Mouse (Mus musculus) embryo, embryonic 11.5 days (tissue): ENCODE measurements around the gene Cyp2j5.
"Not testable (repeated sequence)": the region's sequence is repeated elsewhere in the genome, so short reads cannot be mapped to it uniquely, and the experiment has no call there.

Experiments used
- DNase-seq: peaks from one replicate; pipeline ENCODE4 v3.0.0-alpha.2; 2012; ENCODE audit warnings: low read depth, low spot score

Cyp2j5 gene

DNA sequence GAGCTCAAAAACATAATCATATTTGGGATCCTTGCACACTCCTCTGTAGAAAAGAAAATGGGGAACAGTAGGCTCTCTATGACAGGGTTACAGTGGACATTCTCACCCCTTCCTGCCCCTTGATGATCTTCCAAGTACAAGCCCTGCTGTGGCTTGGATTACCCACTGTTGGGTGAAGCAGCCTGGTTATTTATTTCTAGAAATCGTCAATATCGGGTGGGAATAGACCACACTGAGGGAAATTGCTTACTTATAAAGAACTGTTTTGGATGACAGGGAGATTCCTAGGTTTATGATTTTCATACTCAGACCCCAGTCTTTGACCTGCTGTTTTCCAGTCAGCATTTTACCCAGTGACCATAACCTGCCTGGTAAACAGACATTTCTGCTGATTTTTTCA is at the start of gene Cyp2j5:
Gene Cyp2j5, minus strand, starts transcription at position 164 of the 400 bp plus-strand sequence.
- no peak for DNase-seq

DNA sequence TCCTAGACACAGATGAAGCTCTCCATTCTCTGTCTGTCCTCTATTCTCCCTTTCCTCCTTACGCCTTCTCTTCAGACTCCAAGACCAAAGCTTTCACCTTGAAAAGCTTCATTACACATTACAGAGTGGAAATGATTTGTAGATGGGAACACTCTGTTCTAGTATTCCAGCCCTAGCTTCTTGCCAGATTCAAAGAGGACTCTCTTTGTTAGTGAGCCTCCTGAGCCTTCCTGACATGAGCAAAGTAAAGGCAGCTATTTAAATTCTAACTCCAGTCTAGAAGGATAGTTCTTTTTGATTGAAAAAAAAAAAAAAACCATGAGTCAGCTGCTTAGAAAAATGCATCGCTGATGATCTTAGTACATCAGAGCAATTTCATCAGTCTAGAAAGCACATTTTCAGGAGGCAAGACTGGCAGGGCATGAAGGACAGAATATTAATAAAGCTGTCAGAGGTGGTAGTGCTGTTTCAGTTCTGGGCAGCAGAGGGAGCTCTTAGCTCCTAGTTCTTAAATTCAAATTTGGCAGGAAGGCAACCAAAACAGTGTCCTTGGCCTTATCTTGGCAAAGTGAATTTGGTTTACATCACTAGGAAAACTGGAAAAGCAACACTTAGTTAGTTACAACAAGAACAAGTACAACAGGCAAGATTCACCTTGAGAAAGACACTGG is 41.5 kb upstream of the Cyp2j5 start:
- DNase-seq, result peak; percentile 37

DNA sequence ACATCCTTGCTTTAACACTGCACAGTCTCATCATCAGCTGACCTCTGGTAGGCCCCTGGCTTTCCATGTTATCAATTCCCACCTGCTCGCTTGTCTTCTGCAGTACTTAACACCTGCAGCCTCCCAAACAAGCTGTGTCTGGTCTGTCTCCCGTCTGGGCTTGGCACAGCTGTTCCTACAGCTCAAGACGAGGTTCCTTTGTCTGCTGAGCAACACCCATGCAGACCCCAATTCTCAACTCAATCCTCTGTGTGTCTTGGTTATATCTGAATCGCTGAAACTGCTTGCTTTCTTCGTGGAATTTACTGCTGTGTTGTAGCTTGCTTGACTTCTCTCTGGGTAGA is 34.2 kb upstream of the Cyp2j5 start:
- DNase-seq, result no peak

DNA sequence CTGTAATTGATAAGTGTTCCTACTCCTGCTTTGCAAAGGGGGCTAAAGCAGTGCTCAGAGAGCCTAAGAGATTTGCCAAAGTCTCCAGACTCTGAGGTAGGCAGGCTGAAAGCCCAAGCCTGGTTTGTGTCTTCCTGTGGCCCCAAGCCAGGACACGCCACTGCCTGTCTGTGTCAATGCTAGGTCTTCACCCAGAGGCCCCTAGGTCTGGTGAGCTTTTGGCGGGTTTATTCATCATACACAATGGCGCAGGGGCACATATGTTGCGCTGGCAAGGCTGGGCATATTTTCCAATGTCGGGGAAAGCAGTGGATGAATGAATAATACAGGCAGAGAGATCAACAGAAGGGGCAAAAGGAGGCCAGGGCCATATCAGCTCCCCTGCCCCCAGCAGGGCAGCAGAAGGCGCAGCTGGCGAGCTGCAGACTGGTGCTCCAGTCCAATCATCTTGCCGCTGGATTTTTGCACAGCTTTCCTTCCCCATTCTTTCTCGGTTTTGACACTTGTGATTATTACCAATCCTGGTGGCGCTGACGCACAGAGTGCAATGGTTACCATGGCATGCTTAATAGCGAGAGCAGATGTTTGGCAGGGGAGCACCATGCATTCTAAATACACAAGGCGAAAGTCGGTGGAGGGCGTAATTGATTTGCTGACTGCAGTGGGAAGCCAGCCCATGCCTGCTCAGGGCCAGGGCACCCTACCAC is 33.7 kb upstream of the Cyp2j5 start:
- DNase-seq, result no peak

DNA sequence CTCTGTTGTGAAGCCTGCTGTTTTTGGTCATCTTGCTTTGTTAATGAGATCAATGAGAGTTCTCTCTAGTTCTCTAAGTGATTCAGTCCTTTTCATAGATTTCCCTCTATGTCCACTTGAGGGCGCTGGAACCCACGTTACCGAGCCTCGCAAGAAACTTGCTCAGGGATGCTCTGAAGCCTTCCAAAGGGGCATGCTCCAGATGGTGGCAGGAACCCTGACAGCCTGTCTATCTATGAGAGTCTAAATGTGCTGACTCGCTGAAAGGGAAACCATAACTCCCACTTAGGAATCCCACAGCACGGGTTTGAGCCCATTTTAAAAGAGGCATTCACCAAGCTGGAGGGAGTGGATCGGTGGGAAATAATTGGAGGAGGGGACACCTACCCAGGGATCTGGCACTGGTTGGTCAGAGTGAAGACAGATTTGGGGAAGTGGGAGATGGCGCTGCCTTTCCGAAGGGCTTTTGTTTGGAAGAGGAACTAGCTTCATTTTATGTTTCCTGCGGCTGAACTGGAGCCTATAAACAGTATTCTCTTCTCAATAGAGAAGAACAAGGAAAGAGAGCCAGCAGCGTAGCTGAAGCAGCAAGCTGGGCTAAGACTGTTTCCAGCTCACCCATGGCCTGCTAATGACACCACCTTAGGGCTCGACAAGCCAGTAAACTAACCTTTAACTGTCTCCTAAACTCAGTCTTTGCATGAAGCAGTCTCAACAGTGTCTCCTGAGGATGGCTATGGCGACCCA is 32.8 kb upstream of the Cyp2j5 start:
- DNase-seq, result peak; percentile 71

DNA sequence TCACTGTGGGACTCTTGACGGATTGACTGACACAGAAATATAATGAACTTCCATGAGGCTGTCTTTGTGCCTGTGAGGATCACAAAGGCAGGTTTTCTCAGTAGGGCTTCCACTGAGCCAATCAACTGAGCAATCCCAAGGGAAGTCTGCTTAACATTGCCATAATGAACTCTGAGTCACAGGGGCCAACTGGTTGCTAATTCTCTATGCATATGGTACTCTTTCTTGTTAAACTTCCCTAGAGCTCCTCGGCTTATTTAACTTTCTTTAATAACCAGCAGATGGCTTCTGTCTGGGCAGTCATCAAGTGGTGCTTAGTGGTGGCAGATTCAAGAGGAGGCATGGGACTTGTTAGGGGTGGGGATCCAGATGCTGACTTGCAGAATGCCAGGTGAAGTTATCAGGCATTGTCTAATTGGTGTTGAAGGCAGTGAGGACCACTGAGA is 23.4 kb upstream of the Cyp2j5 start:
- DNase-seq, result no peak

DNA sequence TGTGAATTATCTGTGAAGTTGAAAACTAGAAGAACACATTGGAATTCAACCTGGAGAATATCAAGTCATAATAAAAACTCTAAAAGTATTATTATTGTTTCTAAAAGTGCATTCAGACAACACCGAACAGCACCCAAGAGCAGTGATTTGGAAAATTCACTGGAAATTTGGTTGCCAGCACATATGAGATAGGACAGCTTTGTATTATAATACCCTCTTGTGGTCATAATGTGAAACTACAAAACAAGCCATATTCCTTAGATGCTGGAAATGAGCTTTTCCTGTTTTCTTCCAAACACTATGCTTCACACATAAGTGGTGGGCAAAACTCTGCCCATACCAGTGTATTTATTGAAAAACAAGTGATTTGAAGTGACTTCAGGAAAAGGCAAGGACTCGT is 19.5 kb upstream of the Cyp2j5 start:
- DNase-seq, result no peak

DNA sequence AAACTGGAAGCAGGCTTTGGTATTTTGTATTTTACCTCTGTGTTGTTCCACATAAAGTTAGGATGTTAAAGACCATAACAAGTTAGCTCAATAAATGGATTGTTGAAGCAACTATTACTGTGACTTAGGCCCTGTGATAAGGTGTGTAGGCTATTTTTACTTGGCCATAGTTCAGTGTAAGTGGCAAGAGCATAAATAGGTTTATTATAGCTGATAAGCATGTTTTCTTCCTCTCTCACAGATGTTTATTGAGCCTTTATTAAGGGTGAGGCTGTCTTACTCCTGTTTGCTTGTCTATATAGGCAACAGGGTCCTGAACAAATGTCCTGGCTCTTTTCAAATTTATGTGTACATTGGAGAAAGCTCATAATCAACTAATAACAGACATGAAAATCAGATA is 17.0 kb upstream of the Cyp2j5 start:
- DNase-seq, result no peak

DNA sequence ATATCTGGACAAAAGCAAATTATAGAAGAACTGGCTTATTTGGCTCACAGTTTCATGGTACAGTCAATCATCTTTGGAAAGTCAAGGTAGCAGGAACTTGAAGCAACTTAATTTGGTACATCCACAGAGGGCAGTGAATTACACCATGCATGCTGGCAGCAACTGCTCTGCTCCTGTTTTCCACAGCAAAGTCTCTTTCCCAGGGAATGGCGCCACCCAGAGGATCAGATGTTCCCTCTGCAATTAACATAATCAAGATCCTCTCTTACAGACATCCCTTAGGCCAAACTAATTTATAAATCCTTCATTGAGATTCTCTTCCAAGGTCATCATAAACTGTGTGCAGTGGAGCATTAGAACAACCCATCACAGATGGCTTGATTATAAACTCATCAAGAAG is 16.3 kb upstream of the Cyp2j5 start:
- DNase-seq, result no peak

DNA sequence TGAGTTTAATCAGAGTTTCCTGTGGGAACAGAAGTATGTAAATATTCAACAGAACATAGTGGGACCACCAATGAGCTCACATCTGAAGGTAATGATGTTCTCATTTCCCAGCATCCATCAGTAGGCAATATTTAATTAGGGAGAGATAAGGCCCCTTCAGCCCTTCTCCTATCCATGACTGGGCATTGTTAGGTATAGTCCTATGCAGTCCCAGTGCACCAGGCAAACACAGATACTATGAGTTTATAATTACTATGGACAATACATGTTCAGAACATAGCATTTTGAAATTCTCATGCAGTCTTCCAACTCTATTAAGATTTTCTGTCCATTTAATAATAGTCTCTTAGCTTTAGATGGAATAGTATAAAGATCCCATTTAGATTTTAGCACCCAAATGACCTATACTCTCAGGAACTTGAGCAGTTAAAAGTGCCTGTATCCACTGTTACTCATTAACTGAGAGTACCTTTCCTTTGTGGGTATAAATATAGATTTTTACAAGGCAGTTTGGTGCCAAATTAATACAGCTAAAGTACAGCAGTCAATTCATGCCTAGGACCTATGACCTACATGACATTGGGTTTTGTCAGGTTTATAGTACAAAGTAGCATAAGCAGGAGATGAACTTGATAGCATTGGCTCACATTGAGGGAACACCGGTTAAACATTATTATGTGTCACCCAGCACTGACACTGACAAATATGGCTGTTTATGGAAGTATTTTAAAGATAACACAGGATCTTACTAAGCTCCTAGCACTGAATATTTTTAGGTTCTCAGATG is 907 bp upstream of the Cyp2j5 start:
- DNase-seq, result no peak

DNA sequence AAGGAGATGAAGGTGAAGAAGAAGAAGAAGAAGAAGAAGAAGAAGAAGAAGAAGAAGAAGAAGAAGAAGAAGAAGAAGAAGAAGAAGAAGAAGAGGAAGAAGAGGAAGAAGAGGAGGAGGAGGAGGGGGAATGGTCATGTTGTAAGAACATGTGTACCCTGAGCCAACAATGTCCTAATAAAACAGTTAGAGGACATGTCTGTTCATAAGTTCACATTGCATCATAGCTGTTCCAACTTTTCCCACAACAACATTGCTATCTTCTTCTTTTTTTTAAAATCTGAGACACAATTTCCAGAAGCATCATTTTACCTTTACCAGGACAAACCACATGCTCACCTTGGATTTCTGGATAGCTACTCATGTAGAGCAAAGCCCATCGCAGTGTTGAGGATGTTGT is 28.5 kb downstream of the Cyp2j5 start:
- DNase-seq, result no peak

DNA sequence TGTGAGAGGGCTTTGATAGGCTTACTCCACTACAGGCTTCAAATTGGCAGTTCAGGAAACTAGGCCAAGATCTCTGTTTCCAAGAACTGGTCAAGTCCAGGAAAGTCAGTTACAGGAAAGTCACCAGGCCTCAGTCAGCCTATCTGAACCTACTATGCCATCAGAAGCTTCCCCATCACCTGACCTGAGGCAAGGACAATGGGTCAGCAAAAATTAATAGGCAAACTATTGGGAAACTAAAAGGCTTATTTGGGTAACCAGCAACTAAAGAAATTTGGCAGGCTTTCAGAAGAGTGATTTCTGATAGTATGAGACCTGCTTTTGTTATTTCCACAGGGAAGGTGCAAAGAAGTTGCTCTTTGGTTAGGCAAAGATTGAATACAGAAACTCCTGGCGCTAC is 41.5 kb downstream of the Cyp2j5 start:
- DNase-seq, result no peak

DNA sequence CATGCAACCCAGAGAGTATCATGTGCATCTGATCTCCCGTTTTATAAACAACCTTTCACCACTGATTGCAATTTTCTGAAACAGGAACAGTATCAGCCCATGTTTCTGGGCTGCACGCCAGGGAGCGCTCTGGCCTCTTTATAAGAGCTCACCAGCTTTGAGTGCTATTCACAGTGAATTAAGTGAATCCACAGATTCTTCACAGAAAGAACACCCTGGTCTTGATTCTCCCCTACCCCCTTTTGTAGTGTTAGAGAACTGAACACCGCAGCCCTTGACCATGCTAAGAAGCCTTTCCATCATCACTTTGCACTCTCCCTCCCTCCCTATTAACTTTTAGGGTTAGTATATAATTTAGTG is 72.2 kb downstream of the Cyp2j5 start:
- DNase-seq, result no peak

DNA sequence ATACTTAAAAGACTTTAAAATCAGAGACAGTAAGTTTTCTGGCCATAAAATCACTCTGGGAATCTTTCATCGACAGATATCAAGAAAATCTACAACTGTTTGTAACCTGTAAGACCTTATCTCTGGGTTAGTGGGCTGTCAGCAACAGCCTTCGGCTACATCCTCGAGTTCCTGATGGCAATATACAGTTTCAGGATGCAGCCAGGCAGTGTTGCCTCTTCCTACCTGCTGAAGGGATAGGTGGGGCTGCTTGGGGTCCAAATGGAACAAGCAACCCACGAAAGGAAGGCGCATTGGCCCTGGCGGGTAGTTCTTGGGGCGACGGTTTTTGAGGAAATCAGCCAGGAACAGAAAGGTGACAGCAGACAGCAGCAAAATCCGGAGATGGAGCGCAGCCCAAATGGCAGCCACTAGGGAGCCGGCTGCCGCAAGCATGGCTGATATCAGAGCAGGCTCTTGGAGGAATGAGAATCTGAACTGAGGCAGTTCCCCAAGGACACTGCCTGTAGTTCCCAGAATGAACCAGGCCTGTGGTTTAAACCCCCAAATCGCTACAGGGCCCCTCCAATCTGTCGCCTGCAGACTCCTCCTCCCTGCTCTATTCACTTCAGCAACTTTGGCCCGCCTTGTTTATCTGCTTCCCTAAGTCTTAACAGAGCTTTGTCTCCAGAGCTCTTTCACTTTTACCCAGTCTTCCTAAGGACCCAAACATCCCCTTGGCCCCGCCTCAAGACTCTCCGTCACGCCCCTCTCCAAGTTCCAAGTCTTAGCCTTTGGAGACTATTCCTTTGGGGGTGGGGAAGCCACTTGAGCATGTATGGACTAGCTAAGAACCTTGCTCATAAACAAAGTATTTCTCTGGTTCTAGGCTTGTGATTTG is 72.8 kb downstream of the Cyp2j5 start, which contains the start of gene Cyp2j9:
Gene Cyp2j9, minus strand, starts transcription at position 668 of the 880 bp plus-strand sequence.
- peak; percentile 3 for DNase-seq

DNA sequence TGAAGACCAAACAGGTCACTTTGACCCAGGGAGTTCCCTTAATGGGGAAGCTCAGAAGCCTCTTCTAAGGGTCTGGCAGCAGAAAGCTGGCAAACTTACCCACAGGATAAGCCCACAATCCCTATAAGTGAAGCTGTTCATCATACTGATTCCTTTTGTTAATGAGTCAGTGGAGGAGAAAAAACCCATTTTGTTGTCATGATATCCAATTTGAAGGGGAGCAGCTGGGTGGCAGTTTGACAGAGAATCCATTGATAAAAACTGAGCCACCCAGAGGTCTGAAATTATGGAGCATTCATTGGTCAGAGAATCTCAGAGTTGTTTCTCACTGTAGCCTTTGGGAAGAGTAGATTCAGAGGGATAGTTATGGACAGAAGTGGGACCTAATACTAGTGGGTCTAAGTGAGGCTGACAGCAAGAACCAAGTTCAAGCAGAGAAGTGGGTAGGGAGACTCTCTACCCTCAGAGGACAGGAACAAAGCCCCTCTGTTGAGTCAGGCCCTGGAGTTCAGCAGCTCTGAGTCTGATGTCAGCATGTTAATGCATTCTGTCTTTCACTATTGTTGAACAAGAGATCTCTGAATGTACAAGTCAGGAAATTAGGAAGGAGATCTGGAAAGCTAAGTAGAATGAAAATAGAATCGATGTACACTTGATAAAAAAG is 82.4 kb downstream of the Cyp2j5 start:
- no peak for DNase-seq

DNA sequence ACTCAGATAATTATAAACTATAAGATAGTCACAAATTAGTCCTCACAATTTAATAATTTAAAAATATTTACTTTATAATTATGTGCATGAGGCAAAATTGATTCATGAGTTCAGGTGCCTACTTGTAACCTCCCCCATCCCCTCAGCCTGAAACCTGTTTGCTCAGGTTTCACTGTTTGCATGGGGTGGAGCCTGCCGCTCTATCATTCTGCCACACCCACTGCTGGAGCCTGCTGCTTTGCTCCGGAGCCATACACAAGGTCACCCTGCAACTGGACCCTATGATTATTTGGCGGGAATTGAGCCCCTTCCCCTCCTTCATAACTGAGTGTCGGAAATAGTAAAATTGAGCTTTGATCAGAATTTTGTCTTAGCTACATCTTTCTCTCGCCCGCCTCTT is 83.6 kb downstream of the Cyp2j5 start:
- DNase-seq, result not testable (repeated sequence)
